Mouse (Mus musculus): Measurements from ENCODE around the gene Plcb2. TPM values are rescaled to one million over a fixed set of nuclear protein-coding genes. Genes with fewer than 3 reads are reported as not detected.

Gene Plcb2
- total RNA-seq, 4 experiments from 2014 or later = 0.15 to 0.27 (median 0.27) TPM; not detected in 1

GRCm38 (mm10) chr2:118751896-118752791 is 23.9 kb upstream of the Plcb2 start:
- no peak for DNase-seq (ENCODE audit: low spot score in 2 of 2)

GRCm38 (mm10) chr2:118750476-118750875 is 22.2 kb upstream of the Plcb2 start:
- DNase-seq (ENCODE audit: low spot score in 2 of 2) = no peak

- no peak for DNase-seq (ENCODE audit: low spot score in 2 of 2)
These were observed 21.2 kb upstream of the Plcb2 start for GRCm38 (mm10) chr2:118749341-118749884.

- no peak for DNase-seq (ENCODE audit: low spot score in 2 of 2)
These were observed 19.2 kb upstream of the Plcb2 start for GRCm38 (mm10) chr2:118747301-118747960.

- DNase-seq (ENCODE audit: low spot score in 2 of 2) = no peak
These were observed 18.0 kb upstream of the Plcb2 start for GRCm38 (mm10) chr2:118745915-118746901.

- DNase-seq (ENCODE audit: low spot score in 2 of 2) = peak; percentile 78 to 88
These were observed 17.1 kb upstream of the Plcb2 start, which contains the start of gene Inafm2 for GRCm38 (mm10) chr2:118745232-118745884. TSS of gene Inafm2 (plus strand) at chr2:118745758.

- no peak for DNase-seq (ENCODE audit: low spot score in 2 of 2)
These were observed 16.4 kb upstream of the Plcb2 start for GRCm38 (mm10) chr2:118744621-118745020.

- no peak for DNase-seq (ENCODE audit: low spot score in 2 of 2)
These were observed 15.2 kb upstream of the Plcb2 start for GRCm38 (mm10) chr2:118743261-118743943.

- DNase-seq (ENCODE audit: low spot score in 2 of 2) = no peak
These were observed 12.9 kb upstream of the Plcb2 start for GRCm38 (mm10) chr2:118741183-118741582.

- no peak for DNase-seq (ENCODE audit: low spot score in 2 of 2)
These were observed 12.1 kb upstream of the Plcb2 start for GRCm38 (mm10) chr2:118740341-118740740.

GRCm38 (mm10) chr2:118733341-118733740 is 5.1 kb upstream of the Plcb2 start:
- no peak for DNase-seq (ENCODE audit: low spot score in 2 of 2)

- no peak for DNase-seq (ENCODE audit: low spot score in 2 of 2)
These were observed 3.7 kb upstream of the Plcb2 start for GRCm38 (mm10) chr2:118731981-118732380.

GRCm38 (mm10) chr2:118730622-118730915 is 2.3 kb upstream of the Plcb2 start:
- DNase-seq (ENCODE audit: low spot score in 2 of 2) = peak; percentile 37 to 59

GRCm38 (mm10) chr2:118729816-118730621 is 1.8 kb upstream of the Plcb2 start:
- no peak for DNase-seq (ENCODE audit: low spot score in 2 of 2)

GRCm38 (mm10) chr2:118729194-118729593 is 956 bp upstream of the Plcb2 start:
- no peak for DNase-seq (ENCODE audit: low spot score in 2 of 2)

- no peak for DNase-seq (ENCODE audit: low spot score in 2 of 2)
These were observed 327 bp downstream of the Plcb2 start for GRCm38 (mm10) chr2:118727911-118728310.

- no peak for DNase-seq (ENCODE audit: low spot score in 2 of 2)
These were observed 1.4 kb downstream of the Plcb2 start for GRCm38 (mm10) chr2:118726873-118727272.

- no peak for DNase-seq (ENCODE audit: low spot score in 2 of 2)
These were observed 2.7 kb downstream of the Plcb2 start for GRCm38 (mm10) chr2:118725511-118725910.
